Mouse (Mus musculus) liver, embryonic 14.5 days (tissue): ENCODE measurements at regions not wholly inside any gene's neighbourhood (a gene's known extent, or its start where the extent isn't known, plus 50 kb on each side); places are given as distances from the start of the nearest gene placed in this dataset.

Experiments
- ATAC-seq: fragments of 200-750 bp; cut with Nextera tagmentation; 2 replicates; pipeline ENCODE4 v1.8.0; 2017; ENCODE audit warnings: moderate number of reproducible peaks, mild to moderate bottlenecking, moderate library complexity; ENCODE audit not compliant: insufficient read depth
- DNase-seq, 3 experiments: peaks; one replicate each; pipeline ENCODE4 v3.0.0-alpha.2; 2012 to 2013; ENCODE audit warnings: low read depth in 3 of 3, low spot score in 3 of 3
- H3K27ac ChIP-seq: fragments of 300-500 bp; sonication (generic); 2 replicates; pipeline ENCODE4 v1.5.1; 2014; ENCODE audit warnings: moderate library complexity, mild to moderate bottlenecking, control low read depth, inconsistent platforms
- H3K27me3 ChIP-seq: fragments of 300-500 bp; sonication (generic); 2 replicates; pipeline ENCODE4 v1.6.1; 2014; ENCODE audit warnings: mild to moderate bottlenecking, low read length, moderate library complexity; ENCODE audit not compliant: control insufficient read depth, insufficient read depth
- H3K36me3 ChIP-seq: fragments of 300-500 bp; sonication (generic); replicated peaks from 2 replicates; pipeline ENCODE4 v1.6.1; 2014; ENCODE audit warnings: low read depth; ENCODE audit not compliant: control insufficient read depth, insufficient read depth
- H3K4me1 ChIP-seq, 2 experiments: fragments of 200-500 bp in 1 of 2; fragments of 300-500 bp in 1 of 2; sonication (generic) in 1 of 2; replicated peaks; 2 replicates each; pipeline ENCODE4 v1.6.1; 2012 to 2014; ENCODE audit warnings: antibody characterized with exemption in 1 of 2, inconsistent platforms in 1 of 2, low read length in 1 of 2; ENCODE audit not compliant: control insufficient read depth in 2 of 2, insufficient read depth in 2 of 2
- H3K4me2 ChIP-seq: fragments of 300-500 bp; sonication (generic); 2 replicates; pipeline ENCODE4 v1.6.1; 2014; ENCODE audit warnings: low read depth, mild to moderate bottlenecking, control low read depth, moderate library complexity
- H3K4me3 ChIP-seq, 2 experiments: fragments of 200-500 bp in 1 of 2; fragments of 300-500 bp in 1 of 2; sonication (generic) in 1 of 2; 2 replicates each; pipeline ENCODE4 v1.5.1; 2012 to 2014; ENCODE audit warnings: low read depth in 2 of 2, low read length in 2 of 2, mild to moderate bottlenecking in 2 of 2, control low read depth in 1 of 2, inconsistent platforms in 1 of 2, moderate library complexity in 1 of 2; ENCODE audit not compliant: insufficient read depth in 1 of 2
- H3K9ac ChIP-seq: fragments of 300-500 bp; sonication (generic); replicated peaks from 2 replicates; pipeline ENCODE4 v1.6.1; 2014; ENCODE audit warnings: mild to moderate bottlenecking, control low read depth, moderate library complexity
- H3K9me3 ChIP-seq: fragments of 300-500 bp; sonication (generic); 2 replicates; pipeline ENCODE4 v1.6.1; 2016; ENCODE audit warnings: low read length, mixed read lengths; ENCODE audit not compliant: control insufficient read depth
- CTCF ChIP-seq: IDR thresholded peaks from 2 replicates; pipeline ENCODE4 v1.5.1; 2016; ENCODE audit warnings: antibody characterized with exemption, low read depth, control low read depth
- EP300 ChIP-seq: IDR thresholded peaks from 2 replicates; pipeline ENCODE4 v1.6.1; 2016; ENCODE audit warnings: antibody characterized with exemption, low read depth
- WGBS: fragments of 180-500 bp; shearing (Covaris S2); extraction: QIAGEN DNeasy Blood & Tissue Kit; methylation state at CpG from one replicate; pipeline ENCODE4 v1.1.7; 2014; ENCODE audit not compliant: insufficient replicate concordance; 5-methylcytosine and 5-hydroxymethylcytosine counted together

- Histone ChIP-seq H3K27me3 (no peaks in the 10 kb centered on the region), H3K9ac (no peak overlapping the region), H3K36me3 (no peaks in the 10 kb centered on the region), H3K4me2 (no peak overlapping the region), H3K27ac (no peak overlapping the region), H3K4me3 (no peak overlapping the region), H3K4me1 (no peaks in the 10 kb centered on the region), H3K9me3 (no peaks in the 10 kb centered on the region)
- TF ChIP-seq CTCF (no peak), EP300 (no peak)
- no peak for ATAC-seq
- no peak for DNase-seq
- 71% methylated on average over 14 of the region's 14 CpGs for WGBS
These were observed 537.7 kb downstream of the Bnc2 start for GRCm38 (mm10) chr4:84137171-84137919.

GRCm38 (mm10) chr4:84149149-84150050 lies 525.7 kb downstream of the Bnc2 start:
- no peak overlapping the region for H3K27ac ChIP-seq

GRCm38 (mm10) chr4:84150698-84151097 lies 524.4 kb downstream of the Bnc2 start:
- TF ChIP-seq EP300 = no peak
- Histone ChIP-seq H3K9me3 (no peaks in the 10 kb centered on the region), H3K4me2 (no peak overlapping the region), H3K27ac (no peak overlapping the region), H3K4me1 (peaks cover 0 to 2% of the 10 kb centered on the region in 2 experiments; a peak in 1 of 4 replicates), H3K36me3 (no peaks in the 10 kb centered on the region), H3K27me3 (no peaks in the 10 kb centered on the region), H3K4me3 (no peak overlapping the region), H3K9ac (no peak overlapping the region)
- DNase-seq (no peak), ATAC-seq (no peak)
- WGBS = 30% methylated on average over 3 of the region's 3 CpGs

More at GRCm38 (mm10) chr4:84149149-84150050, 525.7 kb downstream of the Bnc2 start:
- peaks cover 0 to 2% of the 10 kb centered on the region in 2 experiments; a peak in 1 of 4 replicates for H3K4me1 ChIP-seq
- TF ChIP-seq CTCF (no peak), EP300 (no peak)
- no peaks in the 10 kb centered on the region for H3K27me3 ChIP-seq
- H3K4me2 ChIP-seq = no peak overlapping the region
- no peak overlapping the region for H3K9ac ChIP-seq
- H3K4me3 ChIP-seq = no peak overlapping the region
- no peak for DNase-seq
- WGBS = 50% methylated on average over 13 of the region's 13 CpGs
- no peaks in the 10 kb centered on the region for H3K9me3 ChIP-seq
- H3K36me3 ChIP-seq = no peaks in the 10 kb centered on the region
- 0 out of 2 replicates have a peak, but pooled peaks have one; percentile 8 for ATAC-seq

GRCm38 (mm10) chr4:84151247-84151646 lies 523.8 kb downstream of the Bnc2 start:
- H3K36me3 ChIP-seq = no peaks in the 10 kb centered on the region
- no peak overlapping the region for H3K9ac ChIP-seq
- TF ChIP-seq EP300 = no peak
- TF ChIP-seq CTCF = no peak
- H3K4me2 ChIP-seq = no peak overlapping the region
- no peak overlapping the region for H3K27ac ChIP-seq
- ATAC-seq (no peak), DNase-seq (no peak)
- H3K9me3 ChIP-seq = no peaks in the 10 kb centered on the region
- 65% methylated on average over 9 of the region's 9 CpGs for WGBS
- no peaks in the 10 kb centered on the region for H3K27me3 ChIP-seq
- no peak overlapping the region for H3K4me3 ChIP-seq
- H3K4me1 ChIP-seq = peaks cover 0 to 2% of the 10 kb centered on the region in 2 experiments; a peak in 1 of 4 replicates

GRCm38 (mm10) chr4:84151971-84152450 lies 523.1 kb downstream of the Bnc2 start:
- WGBS = 48% methylated on average over 6 of the region's 6 CpGs
- Histone ChIP-seq H3K9ac (no peak overlapping the region), H3K4me3 (no peak overlapping the region), H3K27me3 (no peaks in the 10 kb centered on the region), H3K4me1 (peaks cover 0 to 2% of the 10 kb centered on the region in 2 experiments; a peak in 1 of 4 replicates), H3K36me3 (no peaks in the 10 kb centered on the region), H3K27ac (no peak overlapping the region), H3K4me2 (no peak overlapping the region), H3K9me3 (no peaks in the 10 kb centered on the region)
- TF ChIP-seq CTCF (no peak), EP300 (no peak)
- no peak for ATAC-seq
- DNase-seq = no peak
